In genomic region chr8:107386642-107387041, GRCm38 (mm10) we compare ENCODE assay signal across 8 mouse cellular contexts. TPM values are rescaled to one million over a fixed set of nuclear protein-coding genes. Genes with fewer than 3 reads are reported as not detected.
A peak's percentile ranks its signal among the peaks of the same experiment; 100 is the strongest.
DNase-seq lines count a peak whose midpoint lies in the region; ATAC-seq and TF ChIP-seq lines count a peak whose summit lies in the region.

No protein-coding gene starts in this region.

- no peak for TF ChIP-seq EP300 in CH12.LX (IDR thresholded peaks at IDR 0.05; ENCODE audit: low read length)

- no peaks in the 10 kb centered on the region for H3K4me1 ChIP-seq in hindbrain, embryonic 10.5 days (replicated peaks)
- H3K4me1 ChIP-seq in hindbrain, embryonic 12.5 days = no peaks in the 10 kb centered on the region
- peaks cover 3 to 4% of the 10 kb centered on the region in 2 experiments; a peak in 1 of 4 replicates for H3K4me1 ChIP-seq in CH12.LX (ENCODE audit: control insufficient read depth in 1 of 2, insufficient read depth in 2 of 2)
- peaks cover 18% of the 10 kb centered on the region for H3K4me1 ChIP-seq in limb, embryonic 14.5 days (ENCODE audit: control insufficient read depth, insufficient read depth, low read length)

- H3K27ac ChIP-seq in hindbrain, embryonic 10.5 days = no peak overlapping the region
- H3K27ac ChIP-seq in hindbrain, embryonic 12.5 days = no peak overlapping the region
- no peak overlapping the region for H3K27ac ChIP-seq in CH12.LX (ENCODE audit: insufficient read depth, low read depth)
- no peak overlapping the region for H3K27ac ChIP-seq in limb, embryonic 14.5 days (replicated peaks; ENCODE audit: low read depth, low read length)

- no peak for ATAC-seq in hindbrain, embryonic 12.5 days (ENCODE audit: low FRiP score)
- ATAC-seq in limb, embryonic 14.5 days (ENCODE audit: low FRiP score, low read depth) = no peak
- no peak for ATAC-seq in inflammation-experienced regulatory T-cells, adult 6 months

- in situ Hi-C loops in CH12.LX (cut with MboI; ENCODE audit: low pct_ligation_motif_present, low pct_unique_long_range_greater_than_20kb, low sequenced_read_pairs) = loop anchor here (5.0 kb wide), 1 partner anchor 191 kb away; no protein-coding TSS in a partner anchor

- H3K9me3 ChIP-seq in hindbrain, embryonic 10.5 days = no peaks in the 10 kb centered on the region
- no peaks in the 10 kb centered on the region for H3K9me3 ChIP-seq in hindbrain, embryonic 12.5 days (replicated peaks)
- no peaks in the 10 kb centered on the region for H3K9me3 ChIP-seq in CH12.LX (replicated peaks; ENCODE audit: low read length)
- H3K9me3 ChIP-seq in limb, embryonic 14.5 days (ENCODE audit: control insufficient read depth, low read length) = no peaks in the 10 kb centered on the region

- H3K4me2 ChIP-seq in hindbrain, embryonic 12.5 days (replicated peaks) = no peak overlapping the region
- no peak overlapping the region for H3K4me2 ChIP-seq in CH12.LX (ENCODE audit: insufficient read depth, low read depth, poor library complexity, severe bottlenecking)
- H3K4me2 ChIP-seq in limb, embryonic 14.5 days (replicated peaks; ENCODE audit: low read depth, low read length, severe bottlenecking) = no peak overlapping the region

- DNase-seq in hindbrain, embryonic 10.5 days (ENCODE audit: low spot score) = peak; percentile 17
- peak; percentile 71 for DNase-seq in CH12.LX (ENCODE audit: extremely low read depth)
- peak; percentile 78 for DNase-seq in brain, embryonic 14.5 days (ENCODE audit: low read depth)
- peak; percentile 54 for DNase-seq in limb, embryonic 14.5 days (ENCODE audit: low spot score)
- no peak for DNase-seq in right cerebral cortex, postnatal 10 days (ENCODE audit: low spot score in 2 of 2)
- no peak for DNase-seq in urinary bladder, postnatal 10 days (ENCODE audit: low spot score)

- dilution Hi-C loops in CH12.LX (cut with MboI; ENCODE audit: extremely low pct_ligation_motif_present, extremely low pct_unique_long_range_greater_than_20kb, low sequenced_read_pairs) = no loop called here

- no peaks in the 10 kb centered on the region for H3K36me3 ChIP-seq in hindbrain, embryonic 10.5 days
- no peaks in the 10 kb centered on the region for H3K36me3 ChIP-seq in hindbrain, embryonic 12.5 days
- peaks cover 0 to 7% of the 10 kb centered on the region in 2 experiments for H3K36me3 ChIP-seq in CH12.LX (replicated peaks in 1 of 2; ENCODE audit: control insufficient read depth in 1 of 2, insufficient read depth in 1 of 2, low read length in 1 of 2)
- H3K36me3 ChIP-seq in limb, embryonic 14.5 days (ENCODE audit: control insufficient read depth, insufficient read depth, low read length) = no peaks in the 10 kb centered on the region

- 46% methylated on average over 3 of the region's 3 CpGs for WGBS in hindbrain, embryonic 10.5 days
- WGBS in hindbrain, embryonic 12.5 days = 36% methylated on average over 3 of the region's 3 CpGs
- 29% methylated on average over 3 of the region's 3 CpGs for WGBS in limb, embryonic 14.5 days

- H3K27me3 ChIP-seq in hindbrain, embryonic 10.5 days (ENCODE audit: insufficient read depth, poor library complexity, severe bottlenecking) = no peaks in the 10 kb centered on the region
- H3K27me3 ChIP-seq in hindbrain, embryonic 12.5 days = 0 out of 2 replicates have a peak, but pooled peaks cover 3% of the 10 kb centered on the region
- no peaks in the 10 kb centered on the region for H3K27me3 ChIP-seq in CH12.LX (replicated peaks)
- no peaks in the 10 kb centered on the region for H3K27me3 ChIP-seq in limb, embryonic 14.5 days (ENCODE audit: control insufficient read depth, insufficient read depth, low read length)

- H3K4me3 ChIP-seq in hindbrain, embryonic 10.5 days = no peak overlapping the region
- H3K4me3 ChIP-seq in hindbrain, embryonic 12.5 days = no peak overlapping the region
- H3K4me3 ChIP-seq in CH12.LX (replicated peaks in 1 of 3; ENCODE audit: low read depth in 2 of 3, low read length in 2 of 3, poor library complexity in 1 of 3) = no peak overlapping the region
- no peak overlapping the region for H3K4me3 ChIP-seq in limb, embryonic 14.5 days (replicated peaks; ENCODE audit: low read length)

- no peaks in the 10 kb centered on the region for H3K79me2 ChIP-seq in CH12.LX (replicated peaks; ENCODE audit: control insufficient read depth, extremely low read depth, insufficient read depth, poor library complexity, severe bottlenecking)

- no peak for TF ChIP-seq POLR2A in CH12.LX (IDR thresholded peaks at IDR 0.05; ENCODE audit: low read depth, low read length)
- TF ChIP-seq POLR2A in brain, embryonic 14.5 days (IDR thresholded peaks at IDR 0.05; ENCODE audit: borderline replicate concordance, extremely low read depth, insufficient read depth, insufficient read length, poor library complexity, severe bottlenecking) = no peak
- no peak for TF ChIP-seq POLR2A in limb, embryonic 14.5 days (IDR thresholded peaks at IDR 0.05; ENCODE audit: borderline replicate concordance, extremely low read depth, insufficient read depth, insufficient read length)

- TF ChIP-seq RAD21 in CH12.LX (IDR thresholded peaks at IDR 0.05; ENCODE audit: low read depth, low read length) = peak; percentile 74

- H3K9ac ChIP-seq in hindbrain, embryonic 12.5 days = no peak overlapping the region
- no peak overlapping the region for H3K9ac ChIP-seq in CH12.LX (ENCODE audit: insufficient read depth, low read depth)
- no peak overlapping the region for H3K9ac ChIP-seq in limb, embryonic 14.5 days (ENCODE audit: low read depth, low read length, severe bottlenecking)

- peak; percentile 66 to 84 for TF ChIP-seq CTCF in CH12.LX (conservative IDR thresholded peaks at IDR 0.05 in 1 of 2, IDR thresholded peaks at IDR 0.05 in 1 of 2; ENCODE audit: low read depth in 2 of 2, low read length in 2 of 2)
- no peak for TF ChIP-seq CTCF in brain, embryonic 14.5 days (IDR thresholded peaks at IDR 0.05; ENCODE audit: borderline replicate concordance, extremely low read depth, insufficient read depth, insufficient read length)

TF ChIP-seq in CH12.LX, 34 proteins besides CTCF, POLR2A, EP300 and RAD21:
- TF ChIP-seq JUN (IDR thresholded peaks at IDR 0.05; ENCODE audit: insufficient read depth, low read depth, low read length) (no peak), MAFK (IDR thresholded peaks at IDR 0.05; ENCODE audit: insufficient replicate concordance, low read length) (no peak), MEF2A (IDR thresholded peaks at IDR 0.05; ENCODE audit: borderline replicate concordance, low read depth, low read length) (no peak), SMC3 (IDR thresholded peaks at IDR 0.05; ENCODE audit: low read depth, low read length) (peak; percentile 72), JUND (conservative IDR thresholded peaks at IDR 0.05; ENCODE audit: low read depth, low read length) (0 out of 2 replicates have a peak, but pooled peaks have one; percentile 10), PAX5 (IDR thresholded peaks at IDR 0.05; ENCODE audit: low read length) (no peak), UBTF (IDR thresholded peaks at IDR 0.05; ENCODE audit: low read depth, low read length) (no peak), SIN3A (IDR thresholded peaks at IDR 0.05; ENCODE audit: low read length) (no peak), NELFE (IDR thresholded peaks at IDR 0.05; ENCODE audit: low read depth, low read length) (no peak), ETS1 (conservative IDR thresholded peaks at IDR 0.05; ENCODE audit: low read depth, low read length) (no peak), TCF12 (IDR thresholded peaks at IDR 0.05; ENCODE audit: low read depth, low read length) (no peak)

RNA-seq across cellular contexts. Expression of gene Nqo1, which starts 16.4 kb away (rescaled TPM):
- polyA plus RNA-seq in hindbrain, embryonic 10.5 days (2016; fragmentation: Nextera tagmentation; extraction: Ambion mirVana) = 4.5 and 5.5 TPM in 2 replicates
- polyA plus RNA-seq in hindbrain, embryonic 12.5 days (2016; fragmentation: Nextera tagmentation; extraction: Ambion mirVana) = 6.4 and 8.2 TPM in 2 replicates
- total RNA-seq in CH12.LX (2012; rRNA removed) (1.6 and 1.9 TPM in 2 replicates), CH12.LX (2014; rRNA removed) (0.94 and 1.1 TPM in 2 replicates)
- 23.8 and 24.6 TPM in 2 replicates for polyA plus RNA-seq in CH12.LX (2012; ENCODE audit: insufficient read length, low read depth)
- 1.8 and 2.8 TPM in 2 replicates for polyA plus RNA-seq in brain, embryonic 14.5 days (2012; rRNA removed)
- 9.6 and 11.0 TPM in 2 replicates for polyA plus RNA-seq in limb, embryonic 14.5 days (2012; rRNA removed)
- 15.0 and 17.0 TPM in 2 replicates for polyA plus RNA-seq in limb, embryonic 14.5 days (2014; fragmentation: Nextera tagmentation; extraction: Ambion mirVana)
- 1 to 10 TPM in 1 of 3 experiments, under 1 TPM in 2; 0.50 to 5.3 (median 0.94) TPM for polyA plus RNA-seq in inflammation-experienced regulatory T-cells, adult 6 months (2017; shearing (Covaris generic))

RNA-seq across cellular contexts. Expression of gene Nob1, which starts 38.2 kb away (rescaled TPM):
- 91.8 and 92.7 TPM in 2 replicates for polyA plus RNA-seq in hindbrain, embryonic 10.5 days (2016; fragmentation: Nextera tagmentation; extraction: Ambion mirVana)
- polyA plus RNA-seq in hindbrain, embryonic 12.5 days (2016; fragmentation: Nextera tagmentation; extraction: Ambion mirVana) = 78.3 and 78.9 TPM in 2 replicates
- total RNA-seq in CH12.LX (2012; rRNA removed) = 73.0 and 73.1 TPM in 2 replicates
- total RNA-seq in CH12.LX (2014; rRNA removed) = 17.2 and 21.4 TPM in 2 replicates
- 109 and 117 TPM in 2 replicates for polyA plus RNA-seq in CH12.LX (2012; ENCODE audit: insufficient read length, low read depth)
- 77.5 and 92.8 TPM in 2 replicates for polyA plus RNA-seq in brain, embryonic 14.5 days (2012; rRNA removed)
- 92.5 and 99.8 TPM in 2 replicates for polyA plus RNA-seq in limb, embryonic 14.5 days (2012; rRNA removed)
- 51.8 and 57.2 TPM in 2 replicates for polyA plus RNA-seq in limb, embryonic 14.5 days (2014; fragmentation: Nextera tagmentation; extraction: Ambion mirVana)
- polyA plus RNA-seq in inflammation-experienced regulatory T-cells, adult 6 months (2017; shearing (Covaris generic)) = 10 to 100 TPM; 46.3 to 77.0 (median 59.8) TPM

RNA-seq across cellular contexts. Expression of gene Wwp2, which starts 49.5 kb away (rescaled TPM):
- 61.7 and 64.6 TPM in 2 replicates for polyA plus RNA-seq in hindbrain, embryonic 10.5 days (2016; fragmentation: Nextera tagmentation; extraction: Ambion mirVana)
- polyA plus RNA-seq in hindbrain, embryonic 12.5 days (2016; fragmentation: Nextera tagmentation; extraction: Ambion mirVana) = 109 and 124 TPM in 2 replicates
- total RNA-seq in CH12.LX (2012; rRNA removed) = 19.7 and 20.7 TPM in 2 replicates
- 13.5 and 16.3 TPM in 2 replicates for total RNA-seq in CH12.LX (2014; rRNA removed)
- 29.7 and 30.3 TPM in 2 replicates for polyA plus RNA-seq in CH12.LX (2012; ENCODE audit: insufficient read length, low read depth)
- 34.8 and 42.5 TPM in 2 replicates for polyA plus RNA-seq in brain, embryonic 14.5 days (2012; rRNA removed)
- polyA plus RNA-seq in limb, embryonic 14.5 days (2012; rRNA removed) = 315 and 409 TPM in 2 replicates
- 153 and 200 TPM in 2 replicates for polyA plus RNA-seq in limb, embryonic 14.5 days (2014; fragmentation: Nextera tagmentation; extraction: Ambion mirVana)
- 100 to 1,000 TPM in 2 of 3 experiments, 10 to 100 TPM in 1; 95.1 to 126 (median 115) TPM for polyA plus RNA-seq in inflammation-experienced regulatory T-cells, adult 6 months (2017; shearing (Covaris generic))

Comparison
In these comparisons a context has a peak if more than half of its experiments do, and no peak if none do; other contexts are left out.
1. DNase-seq: peak in hindbrain, embryonic 10.5 days (single experiment), CH12.LX (single experiment), brain, embryonic 14.5 days (single experiment) and limb, embryonic 14.5 days (single experiment); none in right cerebral cortex, postnatal 10 days (0 of 2) and urinary bladder, postnatal 10 days (single experiment).